Mouse (Mus musculus) heart, embryonic 10.5 days (tissue): ENCODE measurements around the gene Daglb. TPM values are rescaled to one million over a fixed set of nuclear protein-coding genes. Genes with fewer than 3 reads are reported as not detected.

Source experiments
- DNase-seq: peaks from one replicate; pipeline ENCODE4 v3.0.0-alpha.2; 2017; ENCODE audit warnings: low spot score
- H3K27ac ChIP-seq: fragments of 300-500 bp; sonication (generic); 2 replicates; pipeline ENCODE4 v1.5.1; 2016; ENCODE audit warnings: mild to moderate bottlenecking
- H3K27me3 ChIP-seq: fragments of 300-500 bp; sonication (generic); 2 replicates; pipeline ENCODE4 v1.6.1; 2016; ENCODE audit warnings: mild to moderate bottlenecking; ENCODE audit not compliant: poor library complexity, insufficient read depth, severe bottlenecking
- H3K36me3 ChIP-seq: fragments of 300-500 bp; sonication (generic); 2 replicates; pipeline ENCODE4 v1.6.1; 2016; ENCODE audit warnings: mild to moderate bottlenecking, moderate library complexity
- H3K4me1 ChIP-seq: fragments of 300-500 bp; sonication (generic); 2 replicates; pipeline ENCODE4 v1.6.1; 2016; ENCODE audit warnings: mild to moderate bottlenecking
- H3K4me3 ChIP-seq: fragments of 300-500 bp; sonication (generic); 2 replicates; pipeline ENCODE4 v1.5.1; 2016; ENCODE audit warnings: mild to moderate bottlenecking, moderate library complexity
- H3K9me3 ChIP-seq: fragments of 300-500 bp; sonication (generic); 2 replicates; pipeline ENCODE4 v1.6.1; 2016; ENCODE audit warnings: mild to moderate bottlenecking, moderate library complexity
- WGBS: fragments of 180-500 bp; shearing (Covaris S2); methylation state at CpG from one replicate; pipeline ENCODE4 v1.1.7; 2016; 5-methylcytosine and 5-hydroxymethylcytosine counted together
- polyA plus RNA-seq: library from polyadenylated mRNA; unstranded; fragments of >200 nt; fragmentation: Nextera tagmentation; extraction: Ambion mirVana; gene quantifications from 2 replicates; pipeline ENCODE4 v1.2.1, GENCODE M21; 2016

The Daglb gene
- 11.9 and 13.9 TPM in 2 replicates for polyA plus RNA-seq

DNA sequence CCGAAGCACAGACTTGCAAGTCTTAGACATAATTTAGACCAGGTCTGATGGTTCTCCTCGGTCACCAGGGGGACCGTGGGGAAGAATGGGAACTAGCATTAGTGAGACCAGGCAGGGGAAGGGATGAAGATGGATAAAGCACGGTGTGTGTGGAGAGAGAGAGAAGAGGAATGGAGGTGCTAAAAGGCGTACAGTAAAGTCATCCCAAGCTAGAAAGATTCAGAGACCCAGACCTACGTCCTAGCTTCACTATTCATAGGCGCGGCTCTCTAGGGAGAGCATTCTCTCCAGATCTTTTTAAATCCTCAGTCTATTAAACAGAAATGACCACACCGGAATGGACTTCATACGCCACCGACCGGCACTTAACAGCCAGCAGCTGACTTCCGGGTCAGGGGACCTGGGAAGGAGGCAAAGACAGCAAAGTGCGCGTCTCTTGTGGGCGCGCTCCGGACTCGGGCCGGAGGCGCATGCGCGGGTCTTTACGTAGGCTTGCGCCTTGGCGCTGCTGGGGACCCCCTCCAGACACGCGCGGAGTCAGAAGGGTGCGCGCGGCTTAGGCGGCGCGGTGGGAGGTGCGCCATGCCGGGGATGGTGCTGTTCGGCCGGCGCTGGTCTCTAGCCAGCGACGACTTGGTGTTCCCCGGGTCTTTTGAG lies at the start of gene Daglb:
TSS of gene Daglb (plus strand) at position 485 of the 657 bp plus-strand sequence.
- Histone ChIP-seq H3K27ac (peak within 1 kb of the TSS; percentile 85), H3K9me3 (no peaks in the 10 kb centered on the region), H3K4me3 (peak within 1 kb of the TSS; percentile 78), H3K36me3 (peaks cover 19% of the 10 kb centered on the region), H3K27me3 (no peaks in the 10 kb centered on the region), H3K4me1 (peaks cover 15% of the 10 kb centered on the region)
- WGBS = 3% methylated on average over 43 of the region's 43 CpGs
- peak; percentile 96 for DNase-seq

DNA sequence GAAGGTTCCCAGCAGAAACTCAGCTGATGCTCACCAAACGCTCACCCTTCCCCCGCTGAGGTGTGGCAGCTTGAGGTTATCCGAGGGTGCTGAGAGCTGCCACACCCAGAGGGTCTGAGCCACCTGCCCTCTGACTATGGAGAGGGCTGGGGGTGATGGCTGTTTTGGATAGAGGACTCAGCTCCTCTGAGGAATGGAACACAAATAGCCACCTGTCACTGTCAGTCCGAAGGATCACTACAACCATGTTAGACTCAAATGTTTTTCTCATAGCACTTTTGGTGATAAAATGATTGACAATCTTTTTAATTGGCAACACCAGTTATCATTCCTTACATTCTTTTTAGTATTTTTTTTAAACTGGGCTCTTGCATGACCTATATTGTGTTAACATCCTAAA lies 42.9 kb upstream of the Daglb start:
- no peaks in the 10 kb centered on the region for H3K9me3 ChIP-seq
- 81% methylated on average over 4 of the region's 4 CpGs for WGBS
- H3K36me3 ChIP-seq = peaks cover 68% of the 10 kb centered on the region

DNA sequence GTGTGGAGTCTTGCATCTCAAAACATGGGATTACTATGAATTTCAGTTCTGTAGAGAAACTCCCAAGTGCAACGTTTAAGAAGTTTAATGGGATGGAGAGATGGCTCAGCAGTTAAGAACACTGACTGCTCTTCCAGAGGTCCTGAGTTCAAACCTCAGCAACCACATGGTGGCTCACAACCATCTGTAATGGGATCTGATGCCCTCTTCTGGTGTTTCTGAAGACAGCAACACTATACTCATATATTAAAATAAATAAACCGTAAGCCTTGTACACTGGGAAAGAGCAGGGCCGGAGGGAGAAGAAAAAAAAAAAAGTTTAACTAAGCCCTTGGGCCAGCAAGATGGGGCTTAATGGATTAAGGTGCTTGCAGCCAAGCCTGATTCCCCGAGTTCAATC lies 41.4 kb upstream of the Daglb start:
- DNase-seq = no peak
- Histone ChIP-seq H3K9me3 (no peaks in the 10 kb centered on the region), H3K4me1 (no peaks in the 10 kb centered on the region), H3K4me3 (no peak overlapping the region), H3K27me3 (no peaks in the 10 kb centered on the region), H3K27ac (no peak overlapping the region), H3K36me3 (peaks cover 53% of the 10 kb centered on the region)
- WGBS = 83% methylated on average over 4 of the region's 4 CpGs

More for the DNA sequence above, 42.9 kb upstream of the Daglb start:
- Histone ChIP-seq H3K27me3 (no peaks in the 10 kb centered on the region), H3K4me1 (no peaks in the 10 kb centered on the region), H3K27ac (no peak overlapping the region), H3K4me3 (no peak overlapping the region)
- DNase-seq = no peak

DNA sequence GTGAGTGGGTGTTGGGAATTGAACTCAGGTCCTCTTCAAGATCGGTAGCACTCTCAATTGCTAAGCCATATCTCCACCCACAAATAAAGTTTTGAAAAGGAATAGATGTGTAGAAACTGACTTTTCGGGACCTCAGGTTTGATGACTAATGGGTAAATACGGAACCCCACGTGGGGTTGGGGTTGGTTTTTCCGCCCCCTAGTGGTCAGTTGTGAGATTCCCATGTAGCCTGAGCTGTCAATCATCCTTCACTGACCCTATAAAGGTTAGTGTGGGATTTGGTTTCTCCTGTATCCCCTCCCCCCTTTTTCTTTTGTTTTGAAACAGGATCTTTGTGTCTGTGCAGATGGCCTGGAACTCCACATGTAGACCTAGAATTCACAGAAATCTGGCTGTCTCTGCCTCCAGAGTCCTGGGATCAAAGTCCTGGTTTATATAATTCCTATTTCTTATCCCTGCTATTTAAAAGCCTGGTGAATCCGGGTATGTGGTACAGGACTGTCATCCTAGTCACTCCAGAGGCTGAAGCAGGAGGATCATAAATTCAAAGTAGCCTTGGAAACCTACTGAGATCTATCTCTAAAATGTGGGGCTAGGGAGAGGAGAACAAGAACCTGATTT lies 40.4 kb upstream of the Daglb start:
- H3K4me1 ChIP-seq = no peaks in the 10 kb centered on the region
- H3K27me3 ChIP-seq = no peaks in the 10 kb centered on the region
- peaks cover 43% of the 10 kb centered on the region for H3K36me3 ChIP-seq
- WGBS = 32% methylated on average over 6 of the region's 6 CpGs
- no peaks in the 10 kb centered on the region for H3K9me3 ChIP-seq
- DNase-seq = no peak
- no peak overlapping the region for H3K4me3 ChIP-seq
- no peak overlapping the region for H3K27ac ChIP-seq

DNA sequence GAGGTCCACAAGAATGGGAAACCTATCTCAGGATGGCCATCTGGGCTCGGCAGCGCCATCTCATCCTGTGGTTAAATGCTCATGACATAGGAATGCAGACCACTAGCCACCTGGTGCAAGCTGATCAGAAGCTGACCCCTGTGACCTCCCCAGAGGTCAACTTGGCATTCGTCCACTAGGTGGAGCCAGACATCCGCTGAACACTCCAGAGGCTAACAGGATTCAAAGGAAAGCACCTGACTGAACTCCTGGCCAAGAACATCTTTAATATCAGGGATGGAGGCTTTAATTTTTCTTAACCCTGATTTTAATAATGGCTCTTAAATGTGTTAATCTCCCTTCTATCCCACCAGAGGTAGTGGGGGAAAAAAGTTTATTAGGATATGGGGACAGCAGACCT lies 30.0 kb upstream of the Daglb start:
- Histone ChIP-seq H3K27ac (no peak overlapping the region), H3K4me3 (no peak overlapping the region), H3K4me1 (no peaks in the 10 kb centered on the region), H3K27me3 (no peaks in the 10 kb centered on the region), H3K36me3 (no peaks in the 10 kb centered on the region), H3K9me3 (no peaks in the 10 kb centered on the region)
- 0% methylated on average over 4 of the region's 4 CpGs for WGBS
- peak; percentile 91 for DNase-seq

DNA sequence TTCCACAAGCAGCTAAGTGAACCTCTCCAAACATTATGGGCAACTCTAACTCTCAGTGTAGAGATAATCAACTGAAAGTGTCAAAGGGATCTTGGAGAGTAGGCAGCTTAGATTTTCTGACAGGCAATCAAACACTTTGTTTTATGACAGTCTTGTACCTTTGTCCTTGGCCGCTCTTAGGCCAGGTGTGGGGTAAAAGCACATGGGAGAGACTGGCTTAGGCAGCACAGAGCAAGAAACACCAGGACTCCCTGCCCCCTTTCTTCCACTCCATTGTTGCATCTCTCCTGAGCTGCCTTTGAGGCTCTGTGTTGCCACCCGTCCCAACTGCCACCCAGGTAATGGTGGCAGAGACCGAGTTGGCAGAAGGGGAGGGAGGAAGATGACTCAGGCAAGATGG lies 23.1 kb upstream of the Daglb start:
- H3K27ac ChIP-seq = no peak overlapping the region
- DNase-seq = no peak
- H3K9me3 ChIP-seq = no peaks in the 10 kb centered on the region
- no peaks in the 10 kb centered on the region; the same call in 1 of the 2 replicates for H3K27me3 ChIP-seq
- 82% methylated on average over 3 of the region's 3 CpGs for WGBS
- H3K4me3 ChIP-seq = no peak overlapping the region
- H3K36me3 ChIP-seq = no peaks in the 10 kb centered on the region
- no peaks in the 10 kb centered on the region for H3K4me1 ChIP-seq

DNA sequence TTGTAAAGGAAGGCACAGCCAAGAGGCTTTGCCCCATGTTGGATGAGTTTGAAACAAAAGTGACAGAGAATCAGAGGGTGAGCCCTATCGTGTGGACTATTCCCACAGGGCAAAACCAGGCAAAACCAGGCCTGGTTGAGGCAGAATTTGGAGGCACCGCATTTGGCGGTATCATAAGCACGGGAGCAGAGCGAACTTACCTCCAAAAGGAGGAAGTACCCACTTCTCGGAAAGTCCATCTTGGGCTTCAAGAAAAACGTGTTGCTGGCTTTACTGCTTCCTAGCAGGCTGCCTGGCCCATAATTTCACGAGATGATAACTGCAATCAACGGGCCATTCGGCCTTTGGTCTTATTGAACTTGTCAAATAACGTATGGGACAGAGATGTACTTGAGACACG lies 22.6 kb upstream of the Daglb start:
- Histone ChIP-seq H3K36me3 (no peaks in the 10 kb centered on the region), H3K27me3 (no peaks in the 10 kb centered on the region; the same call in 1 of the 2 replicates), H3K27ac (no peak overlapping the region), H3K9me3 (no peaks in the 10 kb centered on the region), H3K4me1 (no peaks in the 10 kb centered on the region), H3K4me3 (no peak overlapping the region)
- DNase-seq = no peak
- 82% methylated on average over 12 of the region's 12 CpGs for WGBS

DNA sequence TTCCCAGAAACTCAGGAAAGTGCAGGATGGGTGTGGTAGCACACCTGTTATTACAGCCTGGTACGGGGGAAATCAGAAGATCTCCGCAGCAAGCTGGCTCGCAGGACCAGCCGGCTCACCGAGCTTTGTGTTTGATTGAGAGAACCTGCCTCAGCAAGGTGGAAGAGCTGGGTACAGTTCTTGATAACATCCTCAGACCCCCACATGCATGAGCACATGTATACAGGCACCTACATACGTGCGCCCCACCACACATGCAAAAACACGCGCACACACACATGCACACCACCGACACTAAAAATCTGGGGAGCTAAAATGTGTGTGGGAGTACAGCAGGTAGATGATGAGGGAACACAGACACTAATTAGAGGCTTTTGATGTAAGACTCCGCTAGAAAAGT lies 713 bp upstream of the Daglb start:
- WGBS = 77% methylated on average over 11 of the region's 11 CpGs
- no peaks in the 10 kb centered on the region for H3K9me3 ChIP-seq
- H3K4me1 ChIP-seq = peaks cover 15% of the 10 kb centered on the region
- H3K27me3 ChIP-seq = no peaks in the 10 kb centered on the region
- H3K27ac ChIP-seq = peak overlapping the region; percentile 85; the same call in 1 of the 2 replicates
- H3K36me3 ChIP-seq = peaks cover 16% of the 10 kb centered on the region
- H3K4me3 ChIP-seq = peak overlapping the region; percentile 78
- no peak for DNase-seq

DNA sequence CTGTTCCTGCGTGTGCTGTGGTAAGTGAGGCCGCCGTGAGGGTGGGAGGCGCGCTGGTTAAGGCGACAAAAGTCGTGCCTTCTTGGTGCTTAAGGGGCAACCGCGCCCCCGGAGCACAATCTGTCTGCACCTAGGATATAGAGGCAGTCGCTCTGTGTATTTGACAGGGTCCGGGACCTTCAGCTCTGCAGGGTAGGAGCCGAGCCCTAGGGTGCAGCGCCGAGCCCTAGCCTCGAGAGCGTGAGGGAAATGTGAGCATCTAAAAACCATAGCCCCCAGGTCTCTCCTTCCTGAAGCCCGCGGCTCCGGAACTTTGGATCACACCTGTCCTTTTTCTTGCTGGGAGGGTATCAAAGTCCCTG lies 354 bp downstream of the Daglb start:
- no peaks in the 10 kb centered on the region for H3K9me3 ChIP-seq
- peak overlapping the region; percentile 78 for H3K4me3 ChIP-seq
- peaks cover 22% of the 10 kb centered on the region for H3K36me3 ChIP-seq
- H3K27me3 ChIP-seq = no peaks in the 10 kb centered on the region
- DNase-seq = no peak
- H3K27ac ChIP-seq = peak overlapping the region; percentile 85
- H3K4me1 ChIP-seq = peaks cover 15% of the 10 kb centered on the region
- under 1% methylated on average over 20 of the region's 20 CpGs for WGBS

DNA sequence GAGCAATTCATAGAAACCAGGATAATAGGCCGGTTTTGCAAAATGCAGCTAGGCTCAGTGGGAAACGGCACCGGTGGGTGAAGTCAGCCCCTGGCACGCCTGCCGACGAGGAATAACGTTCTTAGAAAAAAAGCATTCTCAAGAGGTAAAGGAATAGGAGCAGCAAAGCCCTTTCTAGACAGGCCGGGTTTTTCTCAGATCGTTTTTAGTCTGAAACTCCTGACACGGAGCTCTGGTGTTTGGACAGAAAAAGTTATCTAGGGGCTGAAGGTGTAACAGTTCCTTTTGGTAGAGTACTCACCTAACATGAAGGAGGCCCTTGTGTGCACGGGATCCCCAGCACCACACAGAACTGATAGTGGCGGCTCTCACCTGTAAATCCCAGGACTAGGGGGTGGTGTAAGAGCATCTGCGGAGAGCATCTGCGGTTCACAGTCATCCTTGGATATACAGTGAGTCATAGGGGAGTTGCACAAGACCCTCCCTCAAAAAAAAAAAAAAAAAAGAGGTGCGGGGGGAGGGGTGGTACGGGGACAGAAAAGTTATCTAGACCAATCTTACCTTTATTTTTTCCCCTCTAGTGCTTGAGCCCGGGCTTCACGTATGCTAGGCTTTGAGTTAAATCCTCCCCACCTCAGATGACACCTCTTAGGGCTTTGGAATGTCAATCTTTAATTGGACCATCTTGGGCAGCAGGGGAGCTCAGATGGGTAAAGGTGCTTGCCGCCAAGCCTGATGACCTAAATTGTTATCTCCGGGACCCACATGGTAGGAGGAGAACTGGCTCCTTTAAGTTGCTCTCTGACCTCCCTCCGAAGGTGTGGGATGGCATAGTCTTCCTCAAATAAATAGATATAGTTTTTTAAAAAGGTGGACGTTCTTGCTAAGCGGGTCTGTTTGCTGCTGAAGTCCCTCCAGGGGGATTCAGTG lies 1.0 kb downstream of the Daglb start:
- no peaks in the 10 kb centered on the region for H3K27me3 ChIP-seq
- H3K36me3 ChIP-seq = peaks cover 23% of the 10 kb centered on the region
- peak; percentile 68 for DNase-seq
- WGBS = 28% methylated on average over 23 of the region's 23 CpGs
- no peaks in the 10 kb centered on the region for H3K9me3 ChIP-seq
- H3K27ac ChIP-seq = peak overlapping the region; percentile 85
- peaks cover 15% of the 10 kb centered on the region for H3K4me1 ChIP-seq
- H3K4me3 ChIP-seq = peak overlapping the region; percentile 78

DNA sequence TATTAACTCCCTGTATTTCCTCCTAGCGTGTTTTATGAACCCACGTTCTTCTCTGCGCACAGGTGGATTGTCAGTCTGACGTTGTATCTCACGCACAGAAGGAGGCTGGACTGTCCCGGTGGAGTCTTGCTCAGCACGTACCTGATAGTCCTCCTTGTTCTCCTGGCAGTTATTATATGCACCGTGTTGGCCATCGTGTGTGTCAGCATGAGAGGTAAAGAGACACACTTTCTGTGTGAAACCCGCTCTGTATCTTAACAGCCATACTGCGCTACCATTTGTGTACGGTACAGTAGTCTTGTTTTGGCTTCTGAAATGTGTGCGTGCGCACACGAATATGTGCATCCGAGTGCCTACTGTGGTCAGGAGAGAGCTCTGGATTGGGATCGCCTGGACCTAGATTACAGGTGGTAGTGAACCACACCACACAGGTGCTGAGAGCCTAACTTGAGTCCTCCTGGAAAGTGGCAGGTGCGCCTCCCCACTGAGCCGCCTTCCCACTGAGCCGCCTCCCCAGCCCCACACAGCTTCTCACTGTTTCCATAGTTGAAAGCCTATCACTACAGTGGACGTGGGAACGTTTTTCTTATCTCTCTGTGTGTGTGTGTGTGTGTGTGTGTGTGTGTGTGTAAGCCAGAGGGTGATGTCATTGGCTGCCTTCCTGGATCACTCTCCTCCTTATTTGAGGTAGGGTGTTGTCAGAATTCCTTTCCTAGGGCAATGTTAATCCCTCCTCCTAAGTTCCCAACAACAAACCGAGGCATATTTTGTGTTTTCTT lies 2.7 kb downstream of the Daglb start:
- H3K4me3 ChIP-seq = no peak overlapping the region
- H3K27me3 ChIP-seq = no peaks in the 10 kb centered on the region
- no peak overlapping the region for H3K27ac ChIP-seq
- peaks cover 26% of the 10 kb centered on the region for H3K4me1 ChIP-seq
- 86% methylated on average over 23 of the region's 23 CpGs for whole genome bisulfite sequencing
- H3K9me3 ChIP-seq = no peaks in the 10 kb centered on the region
- peaks cover 27% of the 10 kb centered on the region for H3K36me3 ChIP-seq
- DNase-seq = peak; percentile 61

DNA sequence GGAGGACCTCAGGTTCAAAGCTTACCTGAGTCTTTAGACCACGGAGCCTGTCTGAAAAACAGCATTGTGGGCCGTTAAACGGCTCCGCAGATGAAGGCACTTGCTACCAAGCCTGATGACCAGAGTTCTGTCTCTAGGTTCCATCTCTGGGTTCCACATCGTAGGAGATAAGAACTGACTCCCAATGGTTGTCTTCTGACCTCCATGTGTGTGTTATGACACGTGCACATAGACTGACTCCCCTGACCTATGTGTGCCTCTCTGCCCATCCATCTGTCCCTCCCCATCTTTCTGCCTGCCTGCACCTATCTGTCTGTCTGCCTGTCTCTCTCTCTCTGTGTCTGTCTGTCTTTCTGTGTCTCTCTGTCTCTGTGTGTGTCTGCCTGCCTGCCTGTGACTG lies 3.5 kb downstream of the Daglb start:
- no peaks in the 10 kb centered on the region for H3K27me3 ChIP-seq
- peaks cover 34% of the 10 kb centered on the region for H3K36me3 ChIP-seq
- DNase-seq = peak; percentile 51
- no peak overlapping the region for H3K27ac ChIP-seq
- no peaks in the 10 kb centered on the region for H3K9me3 ChIP-seq
- WGBS = 91% methylated on average over 6 of the region's 6 CpGs
- H3K4me1 ChIP-seq = peaks cover 26% of the 10 kb centered on the region
- no peak overlapping the region for H3K4me3 ChIP-seq
